Mouse (Mus musculus): ENCODE measurements around the gene Tmem101.

- TF ChIP-seq POLR2A (IDR thresholded peaks at IDR 0.05; ENCODE audit: control insufficient read depth in 1 of 2, insufficient read depth in 1 of 2, low read depth in 1 of 2, low read length in 2 of 2, poor library complexity in 1 of 2) = no peak
- no peak for TF ChIP-seq ELF1 (IDR thresholded peaks at IDR 0.05; ENCODE audit: low read depth, low read length)
- TF ChIP-seq CTCF (IDR thresholded peaks at IDR 0.05 in 2 of 3, conservative IDR thresholded peaks at IDR 0.05 in 1 of 3; ENCODE audit: control insufficient read depth in 1 of 3, insufficient read depth in 1 of 3, low read depth in 2 of 3, low read length in 3 of 3, poor library complexity in 1 of 3, severe bottlenecking in 1 of 3) = no peak
- TF ChIP-seq USF2 (IDR thresholded peaks at IDR 0.05; ENCODE audit: borderline replicate concordance in 1 of 2, insufficient read depth in 1 of 2, low read depth in 1 of 2, low read length in 2 of 2) = no peak
These were observed 43.7 kb upstream of the Tmem101 start for GRCm38 (mm10) chr11:102199856-102200255.
